ENCODE assay signal across 7 mouse cellular contexts in the genomic region with DNA sequence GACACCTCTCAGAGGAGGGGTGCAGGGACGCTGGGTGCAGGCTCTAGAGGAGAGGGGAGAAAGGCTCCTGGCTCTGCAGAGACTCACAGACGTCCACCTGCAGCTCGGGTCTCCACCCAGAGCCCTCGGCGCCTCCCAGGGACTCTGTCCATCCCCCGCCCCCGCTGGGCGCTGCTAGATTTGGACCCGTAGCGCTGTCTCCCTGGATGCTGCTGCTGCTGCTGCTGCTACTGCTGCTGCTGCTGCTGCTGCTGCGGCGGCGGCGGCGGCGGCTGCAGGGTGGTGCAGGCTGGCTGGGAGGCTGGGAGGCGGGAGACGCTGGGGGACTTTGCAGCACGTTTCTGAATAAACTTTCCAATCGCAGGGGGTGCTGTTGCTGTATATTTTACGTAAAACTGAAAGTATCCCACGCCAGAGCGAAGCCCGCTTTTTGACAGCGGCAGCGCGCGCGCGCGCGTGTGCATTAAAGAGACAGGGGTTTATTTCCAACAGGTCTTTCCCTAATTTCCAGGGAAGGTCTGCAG. TPM values are rescaled to one million over a fixed set of nuclear protein-coding genes. Genes with fewer than 3 reads are reported as not detected.
DNase-seq lines count a peak whose midpoint lies in the region; ATAC-seq and TF ChIP-seq lines count a peak whose summit lies in the region.

No protein-coding gene starts in this region.

- intact Hi-C loops in gastrocnemius, postnatal 14 days (cut with DNase I; ENCODE audit: low total_unique reads) = no loop called here

- peaks cover 21% of the 10 kb centered on the region for H3K27me3 ChIP-seq in kidney, adult 2 months (replicated peaks; ENCODE audit: control insufficient read depth, insufficient read depth, low read length)
- H3K27me3 ChIP-seq in limb, embryonic 15.5 days = 0 out of 2 replicates have a peak, but pooled peaks cover 5% of the 10 kb centered on the region
- no peaks in the 10 kb centered on the region for H3K27me3 ChIP-seq in midbrain, embryonic 16.5 days (ENCODE audit: control insufficient read depth, insufficient read depth, low read depth, low read length)

- no peaks in the 10 kb centered on the region for H3K4me1 ChIP-seq in cortical plate, adult 2 months (ENCODE audit: control insufficient read depth, insufficient read depth, low read length)
- H3K4me1 ChIP-seq in kidney, adult 2 months (ENCODE audit: control insufficient read depth, insufficient read depth, low read length) = no peaks in the 10 kb centered on the region
- H3K4me1 ChIP-seq in limb, embryonic 15.5 days = peaks cover 22% of the 10 kb centered on the region
- peaks cover 11% of the 10 kb centered on the region for H3K4me1 ChIP-seq in midbrain, embryonic 16.5 days (ENCODE audit: control insufficient read depth, insufficient read depth, low read length)

- 0 out of 2 replicates have a peak, but pooled peaks have one; percentile 26 for TF ChIP-seq POLR2A in cortical plate, adult 2 months (IDR thresholded peaks at IDR 0.05; ENCODE audit: extremely low read depth, insufficient read depth, low read length)
- no peak for TF ChIP-seq POLR2A in kidney, adult 2 months (IDR thresholded peaks at IDR 0.05; ENCODE audit: low read depth, low read length)

- TF ChIP-seq CTCF in cortical plate, adult 2 months (IDR thresholded peaks at IDR 0.05; ENCODE audit: extremely low read depth, insufficient read depth, low read length) = no peak
- TF ChIP-seq CTCF in kidney, adult 2 months (conservative IDR thresholded peaks at IDR 0.05; ENCODE audit: insufficient read depth, insufficient read length, low read depth, low read length) = no peak

- peak overlapping the region; percentile 98 for H3K27ac ChIP-seq in cortical plate, adult 2 months (ENCODE audit: insufficient read depth, low read length)
- no peak overlapping the region for H3K27ac ChIP-seq in kidney, adult 2 months (ENCODE audit: insufficient read depth, low read depth, low read length)
- H3K27ac ChIP-seq in limb, embryonic 15.5 days = peak overlapping the region; percentile 97
- peak overlapping the region; percentile 97 for H3K27ac ChIP-seq in midbrain, embryonic 16.5 days (ENCODE audit: low read length)

- H3K9me3 ChIP-seq in limb, embryonic 15.5 days = no peaks in the 10 kb centered on the region
- H3K9me3 ChIP-seq in midbrain, embryonic 16.5 days (replicated peaks; ENCODE audit: control insufficient read depth, low read length, poor library complexity, severe bottlenecking) = no peaks in the 10 kb centered on the region

- peak; percentile 71 for DNase-seq in ZHBTc4 (ENCODE audit: low read depth, low spot score)
- DNase-seq in gastrocnemius, postnatal 14 days = peak; percentile 32
- peak; percentile 25 for DNase-seq in kidney, adult 2 months
- peak; percentile 72 to 87 for DNase-seq in spleen, postnatal 10 days (ENCODE audit: low spot score in 2 of 2)

- peak overlapping the region; percentile 94 for H3K4me2 ChIP-seq in limb, embryonic 15.5 days
- H3K4me2 ChIP-seq in midbrain, embryonic 16.5 days (ENCODE audit: low read length) = peak overlapping the region; percentile 99

- peak overlapping the region; percentile 79 for H3K9ac ChIP-seq in limb, embryonic 15.5 days
- H3K9ac ChIP-seq in midbrain, embryonic 16.5 days (ENCODE audit: low read depth, low read length) = peak overlapping the region; percentile 87

- peak overlapping the region; percentile 89 for H3K4me3 ChIP-seq in cortical plate, adult 2 months (ENCODE audit: insufficient read depth, low read length)
- H3K4me3 ChIP-seq in kidney, adult 2 months (ENCODE audit: insufficient read depth, low read depth, low read length) = peak overlapping the region; percentile 51
- peak overlapping the region; percentile 62 for H3K4me3 ChIP-seq in limb, embryonic 15.5 days
- H3K4me3 ChIP-seq in midbrain, embryonic 16.5 days (ENCODE audit: low read depth, low read length) = peak overlapping the region; percentile 60

- H3K36me3 ChIP-seq in kidney, adult 2 months (ENCODE audit: control insufficient read depth, insufficient read depth, low read length) = no peaks in the 10 kb centered on the region
- no peaks in the 10 kb centered on the region for H3K36me3 ChIP-seq in limb, embryonic 15.5 days
- no peaks in the 10 kb centered on the region for H3K36me3 ChIP-seq in midbrain, embryonic 16.5 days (ENCODE audit: control insufficient read depth, insufficient read depth, low read length)

- ATAC-seq in limb, embryonic 15.5 days (ENCODE audit: insufficient number of reproducible peaks, low FRiP score, low TSS enrichment, low read depth) = 0 out of 2 replicates have a peak, but pooled peaks have one; percentile 22
- ATAC-seq in midbrain, embryonic 16.5 days = peak; percentile 34

- WGBS in kidney, adult 2 months = under 1% methylated on average over 32 of the region's 32 CpGs
- WGBS in limb, embryonic 15.5 days = under 1% methylated on average over 31 of the region's 32 CpGs
- WGBS in midbrain, embryonic 16.5 days = 0% methylated on average over 32 of the region's 32 CpGs

RNA-seq across cellular contexts. Expression of a gene that starts 1.3 kb away (rescaled TPM):
- 1.2 and 1.6 TPM in 2 replicates for polyA plus RNA-seq in cortical plate, adult 2 months (2012; rRNA removed)
- total RNA-seq in gastrocnemius, postnatal 14 days (2021) = not detected
- polyA plus RNA-seq in kidney, adult 2 months (2012; rRNA removed) = not detected in 2 replicates
- 0.20 TPM in 1 of 2 replicates, not detected in the other for polyA plus RNA-seq in limb, embryonic 15.5 days (2015; fragmentation: Nextera tagmentation; extraction: Ambion mirVana)
- polyA plus RNA-seq in midbrain, embryonic 16.5 days (2015; fragmentation: Nextera tagmentation; extraction: Ambion mirVana) = not detected in 2 replicates

RNA-seq across cellular contexts. Expression of a gene that starts 1.7 kb away (rescaled TPM):
- 62.8 and 64.1 TPM in 2 replicates for polyA plus RNA-seq in cortical plate, adult 2 months (2012; rRNA removed)
- under 1 TPM; 0.04 to 0.18 TPM for total RNA-seq in gastrocnemius, postnatal 14 days (2021)
- 0.14 and 0.72 TPM in 2 replicates for polyA plus RNA-seq in kidney, adult 2 months (2012; rRNA removed)
- polyA plus RNA-seq in limb, embryonic 15.5 days (2015; fragmentation: Nextera tagmentation; extraction: Ambion mirVana) = 52.1 and 60.9 TPM in 2 replicates
- 99.8 and 107 TPM in 2 replicates for polyA plus RNA-seq in midbrain, embryonic 16.5 days (2015; fragmentation: Nextera tagmentation; extraction: Ambion mirVana)

Comparison
In these comparisons a context has a peak if more than half of its experiments do, and no peak if none do; other contexts are left out.
1. DNase-seq: peak in every context shown above with its lines; median percentile 80 in spleen, postnatal 10 days; 71 in ZHBTc4; 32 in gastrocnemius, postnatal 14 days; 25 in kidney, adult 2 months.
2. RNA of a gene that starts 1.7 kb away (polyA plus RNA-seq): 99.8 to 107 TPM in midbrain, embryonic 16.5 days, 62.8 to 64.1 TPM in cortical plate, adult 2 months and 52.1 to 60.9 TPM in limb, embryonic 15.5 days; 0.14 to 0.72 TPM in kidney, adult 2 months; every median in the first group is over 10 times any median in the second.
3. Peak in every context shown above with its lines, with median percentiles within 50 percentile points of each other: H3K4me3 ChIP-seq.